Mouse (Mus musculus) CH12.LX (cell line): ENCODE data around the gene Gm9922. TPM values are rescaled to one million over a fixed set of nuclear protein-coding genes. Genes with fewer than 3 reads are reported as not detected.

Experiments used
- DNase-seq: peaks from one replicate; pipeline ENCODE4 v3.0.0-alpha.2; 2013; ENCODE audit errors: extremely low read depth
- H3K27ac ChIP-seq: 2 replicates; pipeline ENCODE4 v1.5.1; 2012; ENCODE audit warnings: low read depth, mild to moderate bottlenecking, control low read depth, moderate library complexity; ENCODE audit not compliant: insufficient read depth
- H3K27me3 ChIP-seq: replicated peaks from 2 replicates; pipeline ENCODE3; 2012; ENCODE audit warnings: inconsistent platforms
- H3K36me3 ChIP-seq, 2 experiments: replicated peaks in 1 of 2; 2 replicates each; pipeline versions ENCODE3 to v1.6.1; 2012; ENCODE audit warnings: inconsistent platforms in 1 of 2, low read length in 1 of 2, mild to moderate bottlenecking in 1 of 2, mixed read lengths in 1 of 2, moderate library complexity in 1 of 2; ENCODE audit not compliant: control insufficient read depth in 1 of 2, insufficient read depth in 1 of 2
- H3K4me1 ChIP-seq, 2 experiments: 2 replicates each; pipeline ENCODE4 v1.6.1; 2012; ENCODE audit warnings: inconsistent platforms in 1 of 2, moderate library complexity in 1 of 2; ENCODE audit not compliant: insufficient read depth in 2 of 2, control insufficient read depth in 1 of 2
- H3K4me2 ChIP-seq: 2 replicates; pipeline ENCODE4 v1.6.1; 2012; ENCODE audit warnings: low read depth, mild to moderate bottlenecking, control low read depth; ENCODE audit not compliant: poor library complexity, insufficient read depth, severe bottlenecking
- H3K4me3 ChIP-seq, 3 experiments: fragments of 150-350 bp in 1 of 3; sonication (generic) in 1 of 3; replicated peaks in 1 of 3; 2 replicates each; pipeline versions ENCODE3 to v1.5.1; 2011 to 2012; ENCODE audit warnings: low read depth in 2 of 3, low read length in 2 of 3, mild to moderate bottlenecking in 2 of 3, moderate library complexity in 2 of 3, control low read depth in 1 of 3, improper control_type of control experiment in 1 of 3, inconsistent platforms in 1 of 3, mixed read lengths in 1 of 3; ENCODE audit not compliant: poor library complexity in 1 of 3
- H3K79me2 ChIP-seq: replicated peaks from 2 replicates; pipeline ENCODE4 v1.6.1; 2012; ENCODE audit warnings: mild to moderate bottlenecking, moderate library complexity; ENCODE audit not compliant: control insufficient read depth, poor library complexity, insufficient read depth, severe bottlenecking; ENCODE audit errors: extremely low read depth
- H3K9ac ChIP-seq: 2 replicates; pipeline ENCODE4 v1.6.1; 2012; ENCODE audit warnings: low read depth, mild to moderate bottlenecking, control low read depth, moderate library complexity; ENCODE audit not compliant: insufficient read depth
- H3K9me3 ChIP-seq: replicated peaks from 2 replicates; pipeline ENCODE3; 2012; ENCODE audit warnings: low read length, inconsistent platforms, mixed read lengths
- BHLHE40 ChIP-seq: IDR thresholded peaks from 2 replicates; pipeline ENCODE4 v1.6.1; 2011; ENCODE audit warnings: mild to moderate bottlenecking, low read depth, low read length, improper control_type of control experiment
- CHD1 ChIP-seq: IDR thresholded peaks from 2 replicates; pipeline ENCODE4 v1.6.1; 2012; ENCODE audit warnings: low read depth, low read length, improper control_type of control experiment, inconsistent platforms
- CHD2 ChIP-seq: IDR thresholded peaks from 2 replicates; pipeline ENCODE4 v1.6.1; 2011; ENCODE audit warnings: low read length, improper control_type of control experiment
- CTCF ChIP-seq, 2 experiments: IDR thresholded peaks in 1 of 2; conservative IDR thresholded peaks in 1 of 2; 2 replicates each; pipeline ENCODE4 v1.5.1; 2011 to 2012; ENCODE audit warnings: low read depth in 2 of 2, low read length in 2 of 2, improper control_type of control experiment in 1 of 2, inconsistent platforms in 1 of 2, mild to moderate bottlenecking in 1 of 2, moderate library complexity in 1 of 2
- E2F4 ChIP-seq: IDR thresholded peaks from 2 replicates; pipeline ENCODE4 v1.6.1; 2011; ENCODE audit warnings: low read depth, low read length, improper control_type of control experiment; ENCODE audit not compliant: insufficient replicate concordance
- ELF1 ChIP-seq: IDR thresholded peaks from 2 replicates; pipeline ENCODE4 v1.6.1; 2014; ENCODE audit warnings: low read depth, mild to moderate bottlenecking, inconsistent platforms, low read length, improper control_type of control experiment
- EP300 ChIP-seq: IDR thresholded peaks from 2 replicates; pipeline ENCODE4 v1.6.1; 2011; ENCODE audit warnings: low read length, improper control_type of control experiment
- ETS1 ChIP-seq: conservative IDR thresholded peaks from 2 replicates; pipeline ENCODE4 v1.6.1; 2012; ENCODE audit warnings: low read depth, mild to moderate bottlenecking, inconsistent platforms, low read length, improper control_type of control experiment, moderate library complexity
- IRF4 ChIP-seq: IDR thresholded peaks from 2 replicates; pipeline ENCODE4 v1.6.1; 2014; ENCODE audit warnings: low read depth, mild to moderate bottlenecking, inconsistent platforms, low read length, improper control_type of control experiment
- JUN ChIP-seq: IDR thresholded peaks from 2 replicates; pipeline ENCODE4 v1.6.1; 2011; ENCODE audit warnings: low read depth, mild to moderate bottlenecking, low read length, improper control_type of control experiment, moderate library complexity; ENCODE audit not compliant: insufficient read depth
- KAT2A ChIP-seq: IDR thresholded peaks from 2 replicates; pipeline ENCODE4 v1.6.1; 2012; ENCODE audit warnings: low read length, improper control_type of control experiment, inconsistent platforms; ENCODE audit not compliant: insufficient replicate concordance
- MEF2A ChIP-seq: IDR thresholded peaks from 2 replicates; pipeline ENCODE4 v1.6.1; 2014; ENCODE audit warnings: low read depth, mild to moderate bottlenecking, inconsistent platforms, low read length, improper control_type of control experiment, borderline replicate concordance
- MXI1 ChIP-seq: IDR thresholded peaks from 2 replicates; pipeline ENCODE4 v1.6.1; 2011; ENCODE audit warnings: mild to moderate bottlenecking, low read depth, low read length, improper control_type of control experiment
- MYC ChIP-seq: IDR thresholded peaks from 2 replicates; pipeline ENCODE4 v1.6.1; 2011; ENCODE audit warnings: low read depth, mild to moderate bottlenecking, improper control_type of control experiment, low read length
- PAX5 ChIP-seq: IDR thresholded peaks from 2 replicates; pipeline ENCODE4 v1.6.1; 2012; ENCODE audit warnings: low read length, inconsistent platforms, mixed read lengths
- POLR2A ChIP-seq: IDR thresholded peaks from 2 replicates; pipeline ENCODE4 v1.6.1; 2011; ENCODE audit warnings: low read depth, mild to moderate bottlenecking, improper control_type of control experiment, low read length
- POLR2AphosphoS2 ChIP-seq: IDR thresholded peaks from 2 replicates; pipeline ENCODE4 v1.6.1; 2011; ENCODE audit warnings: low read depth, low read length, improper control_type of control experiment
- RAD21 ChIP-seq: IDR thresholded peaks from 2 replicates; pipeline ENCODE4 v1.6.1; 2011; ENCODE audit warnings: low read depth, mild to moderate bottlenecking, low read length, improper control_type of control experiment, moderate library complexity
- SIN3A ChIP-seq: IDR thresholded peaks from 2 replicates; pipeline ENCODE4 v1.6.1; 2012; ENCODE audit warnings: low read length, improper control_type of control experiment, inconsistent platforms
- SMC3 ChIP-seq: IDR thresholded peaks from 2 replicates; pipeline ENCODE4 v1.6.1; 2011; ENCODE audit warnings: low read depth, low read length, improper control_type of control experiment
- TBP ChIP-seq: conservative IDR thresholded peaks from 2 replicates; pipeline ENCODE4 v1.6.1; 2011; ENCODE audit warnings: low read depth, low read length, improper control_type of control experiment
- TCF12 ChIP-seq: IDR thresholded peaks from 2 replicates; pipeline ENCODE4 v1.6.1; 2014; ENCODE audit warnings: low read depth, mild to moderate bottlenecking, inconsistent platforms, low read length, improper control_type of control experiment
- UBTF ChIP-seq: IDR thresholded peaks from 2 replicates; pipeline ENCODE4 v1.6.1; 2012; ENCODE audit warnings: low read depth, mild to moderate bottlenecking, inconsistent platforms, low read length, improper control_type of control experiment, moderate library complexity
- USF2 ChIP-seq: conservative IDR thresholded peaks from 2 replicates; pipeline ENCODE4 v1.6.1; 2011; ENCODE audit warnings: low read depth, low read length, improper control_type of control experiment
- ZKSCAN1 ChIP-seq: IDR thresholded peaks from 2 replicates; pipeline ENCODE4 v1.6.1; 2012; ENCODE audit warnings: low read depth, inconsistent platforms, low read length, improper control_type of control experiment, borderline replicate concordance
- ZMIZ1 ChIP-seq: IDR thresholded peaks from 2 replicates; pipeline ENCODE4 v1.6.1; 2012; ENCODE audit warnings: low read depth, mild to moderate bottlenecking, inconsistent platforms, low read length, improper control_type of control experiment
- dilution Hi-C: fragments of 300-500 bp; cut with MboI; formaldehyde crosslinking; loops from 2 replicates; pipeline ENCODE4 v1.14.3; 2020; ENCODE audit warnings: low sequenced_read_pairs; ENCODE audit not compliant: extremely low pct_unique_long_range_greater_than_20kb, extremely low pct_ligation_motif_present
- in situ Hi-C: fragments of 300-500 bp; cut with MboI; formaldehyde crosslinking; loops from 3 replicates; pipeline ENCODE4 v1.14.3; 2019; ENCODE audit warnings: low sequenced_read_pairs, low pct_ligation_motif_present, low pct_unique_long_range_greater_than_20kb, mixed read lengths
- polyA plus RNA-seq: library from polyadenylated mRNA; unstranded; fragments of >175 nt; gene quantifications from 2 replicates; pipeline ENCODE4 v1.2.1, GENCODE M21; 2012; ENCODE audit warnings: low read depth; ENCODE audit not compliant: insufficient read length
- total RNA-seq, 2 experiments: library from RNA; depleted of rRNA; stranded (reverse); fragments of 300-350 nt in 1 of 2; fragments of >200 nt in 1 of 2; gene quantifications; 2 replicates each; pipeline ENCODE4 v1.2.3; 2012 to 2014

Gene Gm9922
- total and polyA plus RNA-seq, 3 experiments, result 0.64 to 0.76 TPM; not detected in 1

DNA sequence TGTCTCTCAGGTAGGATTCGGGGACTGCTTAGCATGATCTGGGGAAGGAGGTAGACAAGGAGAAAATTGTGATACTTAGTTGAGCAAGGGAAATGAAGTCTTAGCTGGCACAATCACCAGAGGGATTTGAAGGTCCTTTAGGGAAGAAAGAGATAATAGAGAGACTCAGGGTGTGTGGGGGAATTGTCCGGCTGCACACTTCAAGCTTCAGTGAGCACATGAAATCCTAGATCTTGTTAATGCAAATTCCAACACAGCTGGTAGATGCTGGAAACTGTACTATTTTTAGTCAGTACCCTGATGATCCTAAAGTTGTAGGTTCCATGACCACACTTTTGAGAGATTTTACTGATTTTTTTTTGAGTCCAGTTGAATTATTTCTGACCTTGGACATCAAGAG lies 15.2 kb downstream of the Gm9922 start:
- H3K27ac ChIP-seq, result no peak overlapping the region
- H3K4me3 ChIP-seq, result no peak overlapping the region
- DNase-seq, result no peak
- in situ Hi-C loops, result no loop called here
- H3K9me3 ChIP-seq, result no peaks in the 10 kb centered on the region
- no peaks in the 10 kb centered on the region for H3K79me2 ChIP-seq
- TF ChIP-seq USF2 (no peak), EP300 (peak; percentile 30; the same call in 1 of the 2 replicates)
- H3K4me1 ChIP-seq, result peaks cover 5 to 35% of the 10 kb centered on the region in 2 experiments; a peak in 2 of 4 replicates
- no peak overlapping the region for H3K4me2 ChIP-seq
- no peaks in the 10 kb centered on the region for H3K36me3 ChIP-seq
- H3K27me3 ChIP-seq, result no peaks in the 10 kb centered on the region
- dilution Hi-C loops, result no loop called here
- H3K9ac ChIP-seq, result no peak overlapping the region

GRCm38 (mm10) chr14:101707088-101707487 lies 22.5 kb downstream of the Gm9922 start:
- TF ChIP-seq IRF4 (peak; percentile 71), TBP (no peak), MXI1 (no peak), CTCF (conservative IDR thresholded peaks at IDR 0.05 in 1 of 2, IDR thresholded peaks at IDR 0.05 in 1 of 2; ENCODE audit: low read depth in 2 of 2, low read length in 2 of 2) (peak in 1 of 2 experiments; percentile 10; a peak in 1 of 4 replicates), POLR2AphosphoS2 (no peak), PAX5 (no peak), RAD21 (no peak; the same call in 1 of the 2 replicates), ZKSCAN1 (no peak), POLR2A (no peak), BHLHE40 (no peak), TCF12 (no peak), USF2 (no peak), EP300 (peak; percentile 54)

GRCm38 (mm10) chr14:101704479-101704878 lies 25.1 kb downstream of the Gm9922 start:
- Histone ChIP-seq H3K4me1 (peaks cover 4 to 36% of the 10 kb centered on the region in 2 experiments), H3K4me3 (no peak overlapping the region), H3K79me2 (no peaks in the 10 kb centered on the region), H3K27me3 (no peaks in the 10 kb centered on the region), H3K4me2 (no peak overlapping the region), H3K9me3 (no peaks in the 10 kb centered on the region), H3K36me3 (no peaks in the 10 kb centered on the region), H3K27ac (no peak overlapping the region), H3K9ac (no peak overlapping the region)
- dilution Hi-C loops, result no loop called here
- in situ Hi-C loops, result no loop called here
- peak; percentile 78 for DNase-seq
- TF ChIP-seq POLR2AphosphoS2 (no peak), JUN (no peak), SMC3 (no peak), ETS1 (peak; percentile 51; the same call in 1 of the 2 replicates), KAT2A (no peak), SIN3A (no peak), EP300 (peak; percentile 80), ZKSCAN1 (no peak), UBTF (no peak), ELF1 (peak; percentile 25; the same call in 1 of the 2 replicates), ZMIZ1 (no peak), IRF4 (no peak), CHD1 (no peak), POLR2A (no peak), MEF2A (0 out of 2 replicates have a peak, but pooled peaks have one; percentile 54), MYC (no peak), CHD2 (no peak), PAX5 (no peak), E2F4 (no peak)

More at GRCm38 (mm10) chr14:101707088-101707487, 22.5 kb downstream of the Gm9922 start:
- no peaks in the 10 kb centered on the region for H3K36me3 ChIP-seq
- peaks cover 9 to 47% of the 10 kb centered on the region in 2 experiments for H3K4me1 ChIP-seq
- no peak overlapping the region for H3K4me3 ChIP-seq
- H3K27ac ChIP-seq, result no peak overlapping the region
- in situ Hi-C loops, result no loop called here
- H3K9ac ChIP-seq, result no peak overlapping the region
- no peaks in the 10 kb centered on the region for H3K79me2 ChIP-seq
- no peak overlapping the region for H3K4me2 ChIP-seq
- dilution Hi-C loops, result no loop called here
- peak; percentile 64 for DNase-seq
- H3K9me3 ChIP-seq, result no peaks in the 10 kb centered on the region
- H3K27me3 ChIP-seq, result no peaks in the 10 kb centered on the region
